Mouse (Mus musculus) embryonic fibroblast, embryonic 13.5 days (primary cell): ENCODE data around the gene Osbpl6. TPM values are rescaled to one million over a fixed set of nuclear protein-coding genes. Genes with fewer than 3 reads are reported as not detected.

Experiments used
- H3K27ac ChIP-seq: 2 replicates; pipeline ENCODE4 v1.5.1; 2012; ENCODE audit warnings: low read length, control low read depth, inconsistent platforms; ENCODE audit not compliant: insufficient read depth
- H3K4me1 ChIP-seq: 2 replicates; pipeline ENCODE4 v1.6.1; 2011; ENCODE audit warnings: low read length; ENCODE audit not compliant: control insufficient read depth, insufficient read depth
- H3K4me3 ChIP-seq: 2 replicates; pipeline ENCODE4 v1.5.1; 2011; ENCODE audit warnings: mild to moderate bottlenecking, control low read depth, low read length; ENCODE audit not compliant: insufficient read depth
- CTCF ChIP-seq: IDR thresholded peaks from 2 replicates; pipeline ENCODE4 v1.5.1; 2011; ENCODE audit warnings: mild to moderate bottlenecking, control low read depth, low read length, moderate library complexity, borderline replicate concordance; ENCODE audit not compliant: insufficient read depth
- POLR2A ChIP-seq: IDR thresholded peaks from 2 replicates; pipeline ENCODE4 v1.6.1; 2011; ENCODE audit warnings: low read depth, mild to moderate bottlenecking, control low read depth, low read length, moderate library complexity
- polyA plus RNA-seq: library from polyadenylated mRNA; stranded (reverse); fragments of >200 nt; gene quantifications from 2 replicates; pipeline ENCODE4 v1.2.4, GENCODE M21; 2011; ENCODE audit warnings: low read depth; ENCODE audit not compliant: missing spikeins, insufficient read length

Osbpl6 gene
- 6.1 and 6.9 TPM in 2 replicates for polyA plus RNA-seq

GRCm38 (mm10) chr2:76406151-76406936 lies at the start of gene Osbpl6:
TSS of gene Osbpl6 (plus strand) at chr2:76406508.
- H3K4me1 ChIP-seq = no peaks in the 10 kb centered on the region
- peak within 1 kb of the TSS; percentile 84 for H3K4me3 ChIP-seq
- H3K27ac ChIP-seq = no peak within 1 kb of the TSS
- TF ChIP-seq POLR2A = peak; percentile 80
- TF ChIP-seq CTCF = no peak

GRCm38 (mm10) chr2:76360226-76360625 lies 46.1 kb upstream of the Osbpl6 start, which contains the start of gene Cyct:
TSS of gene Cyct (minus strand) at chr2:76360450.
- H3K27ac ChIP-seq = no peak within 1 kb of the TSS
- H3K4me3 ChIP-seq = no peak within 1 kb of the TSS
- no peaks in the 10 kb centered on the region for H3K4me1 ChIP-seq
- no peak for TF ChIP-seq POLR2A
- TF ChIP-seq CTCF = no peak

- TF ChIP-seq POLR2A = no peak
- TF ChIP-seq CTCF = peak; percentile 46; the same call in 1 of the 2 replicates
- no peak overlapping the region for H3K4me3 ChIP-seq
- H3K4me1 ChIP-seq = no peaks in the 10 kb centered on the region
- H3K27ac ChIP-seq = no peak overlapping the region
Observed at GRCm38 (mm10) chr2:76362111-76362510, 44.2 kb upstream of the Osbpl6 start.

- H3K27ac ChIP-seq = no peak overlapping the region
- H3K4me1 ChIP-seq = no peaks in the 10 kb centered on the region
- H3K4me3 ChIP-seq = no peak overlapping the region
- TF ChIP-seq POLR2A = no peak
- TF ChIP-seq CTCF = no peak
Observed at GRCm38 (mm10) chr2:76365811-76366210, 40.5 kb upstream of the Osbpl6 start.

GRCm38 (mm10) chr2:76367188-76367922 lies 39.0 kb upstream of the Osbpl6 start:
- no peak overlapping the region for H3K27ac ChIP-seq
- peak; percentile 37; the same call in 1 of the 2 replicates for TF ChIP-seq CTCF
- TF ChIP-seq POLR2A = no peak
- H3K4me1 ChIP-seq = peaks cover 4% of the 10 kb centered on the region
- no peak overlapping the region for H3K4me3 ChIP-seq

- TF ChIP-seq POLR2A = no peak
- no peak for TF ChIP-seq CTCF
- Histone ChIP-seq H3K4me1 (peaks cover 4% of the 10 kb centered on the region), H3K27ac (no peak overlapping the region), H3K4me3 (no peak overlapping the region)
Observed at GRCm38 (mm10) chr2:76368861-76369660, 37.2 kb upstream of the Osbpl6 start.

GRCm38 (mm10) chr2:76369821-76370655 lies 36.3 kb upstream of the Osbpl6 start, which contains the start of gene Rbm45:
TSS of gene Rbm45 (plus strand) at chr2:76369984.
- Histone ChIP-seq H3K4me1 (peaks cover 4% of the 10 kb centered on the region), H3K27ac (0 out of 2 replicates have a peak within 1 kb of the TSS, but pooled peaks have one; percentile 3)
- peak; percentile 71 for TF ChIP-seq CTCF
- TF ChIP-seq POLR2A = peak; percentile 27

GRCm38 (mm10) chr2:76370656-76370922 lies 35.7 kb upstream of the Osbpl6 start:
- Histone ChIP-seq H3K27ac (no peak overlapping the region), H3K4me1 (peaks cover 4% of the 10 kb centered on the region), H3K4me3 (peak overlapping the region; percentile 57)
- TF ChIP-seq CTCF (no peak), POLR2A (no peak)

More at GRCm38 (mm10) chr2:76369821-76370655, 36.3 kb upstream of the Osbpl6 start, which contains the start of gene Rbm45:
- H3K4me3 ChIP-seq = peak within 1 kb of the TSS; percentile 57
